Mouse (Mus musculus) megakaryocyte, embryonic 14.5 days (primary cell): ENCODE results near the gene Gjd3.

Experiments used
- FLI1 ChIP-seq: IDR thresholded peaks from 2 replicates; pipeline ENCODE4 v1.6.1; 2012; ENCODE audit warnings: low read length, inconsistent platforms, mixed read lengths
- GATA1 ChIP-seq: IDR thresholded peaks from 3 replicates; pipeline ENCODE4 v1.6.1; 2012; ENCODE audit warnings: mixed read lengths, low read length, inconsistent platforms, borderline replicate concordance

DNA sequence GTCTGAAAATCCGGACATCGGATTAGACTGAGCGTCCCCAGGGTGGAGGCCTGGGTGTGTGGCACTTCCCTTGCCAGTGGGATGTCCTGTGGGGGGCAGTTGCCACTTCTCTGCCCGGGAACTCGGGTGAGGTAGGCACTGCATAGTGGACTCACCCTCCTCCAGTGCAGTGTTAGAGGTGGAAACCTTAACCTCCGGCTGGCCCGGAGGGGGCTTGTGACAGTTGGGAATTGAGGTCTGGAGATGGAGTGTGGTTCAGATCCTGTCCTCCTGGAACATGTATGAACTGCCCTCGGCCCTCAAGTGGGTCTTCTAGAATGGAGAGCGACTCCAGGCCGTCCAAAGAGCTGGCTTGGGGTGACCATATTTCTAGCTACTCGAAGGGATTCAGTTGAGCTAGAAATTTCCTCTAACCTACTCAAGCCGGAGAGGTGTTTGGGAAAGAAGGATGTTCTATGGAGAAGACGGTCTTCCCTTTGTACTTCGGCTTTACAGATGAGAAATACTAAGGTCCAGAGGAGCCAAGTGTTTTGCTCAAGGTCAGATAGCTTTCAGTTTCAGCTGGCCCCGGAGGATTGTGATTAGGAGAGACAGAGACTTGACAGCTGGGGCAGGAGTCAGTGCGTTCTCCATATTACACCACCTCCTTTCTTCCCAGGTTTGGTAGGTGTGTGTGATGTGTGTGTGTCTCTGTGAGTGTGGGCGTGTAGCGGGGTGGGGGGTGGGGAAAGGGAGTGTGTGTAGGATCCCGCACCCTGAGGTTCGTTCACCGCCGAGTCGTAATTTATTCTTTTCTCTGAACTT lies 46.0 kb downstream of the Gjd3 start:
- no peak for TF ChIP-seq GATA1
- TF ChIP-seq FLI1, result no peak
